Mouse (Mus musculus): ENCODE results near the gene Ctss. TPM values are rescaled to one million over a fixed set of nuclear protein-coding genes. Genes with fewer than 3 reads are reported as not detected.

Ctss gene
- total and polyA plus RNA-seq, 2 experiments from 2014 or later = 9.8 to 26.6 TPM

DNA sequence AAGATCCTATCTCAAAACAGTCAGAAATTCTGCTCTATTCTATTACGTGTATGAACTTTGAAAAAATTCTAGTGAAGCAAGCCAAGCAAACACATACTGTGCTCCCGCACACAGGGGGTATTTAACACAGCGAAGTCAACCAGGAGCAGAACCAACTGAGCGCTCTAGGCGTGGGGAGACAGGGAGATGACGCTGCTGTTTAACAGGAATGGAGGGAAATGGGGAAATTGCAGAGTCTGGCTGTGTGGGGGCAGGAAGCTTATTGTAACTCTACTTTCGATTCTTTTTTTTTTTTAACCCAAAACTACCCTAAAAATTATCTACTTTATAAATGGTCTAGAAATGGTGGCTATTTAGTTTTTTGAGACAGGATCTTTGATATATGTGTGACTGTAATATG lies 7.7 kb upstream of the Ctss start:
- Histone ChIP-seq H3K4me1 (ENCODE audit: insufficient read depth, low read length) (no peaks in the 10 kb centered on the region), H3K4me2 (ENCODE audit: low read depth, low read length) (no peak overlapping the region), H3K4me3 (ENCODE audit: low read length) (no peak overlapping the region), H3K27ac (no peak overlapping the region), H3K27me3 (ENCODE audit: insufficient read depth, low read length) (no peaks in the 10 kb centered on the region), H3K9ac (replicated peaks; ENCODE audit: low read length) (no peak overlapping the region), H3K36me3 (ENCODE audit: insufficient read depth, low read length) (no peaks in the 10 kb centered on the region), H3K9me3 (ENCODE audit: low read length) (no peaks in the 10 kb centered on the region)
- DNase-seq (ENCODE audit: low spot score) (no peak), ATAC-seq (no peak)
- TF ChIP-seq CTCF (IDR thresholded peaks at IDR 0.05; ENCODE audit: low read depth) = no peak
- 76% methylated on average over 7 of the region's 7 CpGs for WGBS

DNA sequence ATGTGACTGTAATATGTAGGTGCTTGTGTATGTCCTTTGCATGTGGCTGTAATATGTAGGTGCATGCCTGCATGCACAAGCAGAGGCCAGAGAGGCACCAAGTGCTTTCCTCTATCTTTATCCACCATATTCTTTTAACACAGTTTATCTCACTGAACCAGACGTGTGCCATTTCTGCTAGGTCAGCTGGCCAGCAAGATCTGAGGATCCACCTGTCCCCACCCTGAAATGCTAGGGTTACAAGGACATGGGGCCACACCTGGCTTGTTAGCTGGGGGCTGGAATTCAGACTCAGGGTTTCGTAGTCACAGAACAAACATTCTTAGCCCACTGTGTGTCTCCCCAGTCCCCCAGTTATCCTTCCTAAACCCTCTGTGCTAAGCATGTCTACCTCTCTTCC lies 7.3 kb upstream of the Ctss start:
- no peaks in the 10 kb centered on the region for H3K4me1 ChIP-seq (ENCODE audit: insufficient read depth, low read length)
- H3K27me3 ChIP-seq (ENCODE audit: insufficient read depth, low read length) = no peaks in the 10 kb centered on the region
- no peak overlapping the region for H3K27ac ChIP-seq
- WGBS = 82% methylated on average over 2 of the region's 2 CpGs
- H3K4me3 ChIP-seq (ENCODE audit: low read length) = no peak overlapping the region
- DNase-seq (ENCODE audit: low spot score) = no peak
- no peak for TF ChIP-seq CTCF (IDR thresholded peaks at IDR 0.05; ENCODE audit: low read depth)
- H3K4me2 ChIP-seq (ENCODE audit: low read depth, low read length) = no peak overlapping the region
- H3K36me3 ChIP-seq (ENCODE audit: insufficient read depth, low read length) = no peaks in the 10 kb centered on the region
- H3K9me3 ChIP-seq (ENCODE audit: low read length) = no peaks in the 10 kb centered on the region
- no peak for ATAC-seq
- no peak overlapping the region for H3K9ac ChIP-seq (replicated peaks; ENCODE audit: low read length)

GRCm38 (mm10) chr3:95520100-95520499 lies 6.5 kb upstream of the Ctss start:
- Histone ChIP-seq H3K27me3 (ENCODE audit: insufficient read depth, low read length) (no peaks in the 10 kb centered on the region), H3K36me3 (ENCODE audit: insufficient read depth, low read length) (no peaks in the 10 kb centered on the region), H3K4me1 (ENCODE audit: insufficient read depth, low read length) (no peaks in the 10 kb centered on the region), H3K9ac (replicated peaks; ENCODE audit: low read length) (no peak overlapping the region), H3K27ac (no peak overlapping the region), H3K9me3 (ENCODE audit: low read length) (no peaks in the 10 kb centered on the region), H3K4me3 (ENCODE audit: low read length) (no peak overlapping the region), H3K4me2 (ENCODE audit: low read depth, low read length) (no peak overlapping the region)
- no peak for DNase-seq (ENCODE audit: low spot score)
- no peak for ATAC-seq
- 89% methylated on average over 3 of the region's 3 CpGs for WGBS
- TF ChIP-seq CTCF (IDR thresholded peaks at IDR 0.05; ENCODE audit: low read depth) = no peak

DNA sequence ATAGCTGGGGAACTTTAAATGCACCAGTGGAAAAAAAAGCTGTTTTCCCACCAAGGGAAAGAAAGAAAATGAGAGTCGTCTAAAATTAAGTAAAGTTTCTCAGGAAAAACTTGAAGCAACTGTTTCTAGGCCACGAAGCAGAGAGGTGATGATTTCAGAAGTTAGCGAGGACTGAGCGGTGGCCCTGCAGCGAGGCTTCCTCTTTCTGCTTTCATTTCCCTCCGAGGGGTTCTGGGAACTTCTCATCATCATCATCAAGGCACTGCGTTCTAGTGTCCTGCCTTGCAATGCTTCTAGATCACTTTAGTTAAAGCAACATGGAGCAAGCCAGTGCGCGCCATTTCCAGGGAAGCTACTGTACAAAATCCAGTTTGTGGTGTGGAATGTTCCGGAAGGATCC lies 5.4 kb upstream of the Ctss start:
- DNase-seq (ENCODE audit: low spot score) (no peak), ATAC-seq (no peak)
- Histone ChIP-seq H3K27me3 (ENCODE audit: insufficient read depth, low read length) (no peaks in the 10 kb centered on the region), H3K4me2 (ENCODE audit: low read depth, low read length) (no peak overlapping the region), H3K36me3 (ENCODE audit: insufficient read depth, low read length) (no peaks in the 10 kb centered on the region), H3K4me1 (ENCODE audit: insufficient read depth, low read length) (no peaks in the 10 kb centered on the region), H3K4me3 (ENCODE audit: low read length) (no peak overlapping the region), H3K27ac (no peak overlapping the region), H3K9ac (replicated peaks; ENCODE audit: low read length) (no peak overlapping the region), H3K9me3 (ENCODE audit: low read length) (no peaks in the 10 kb centered on the region)
- 90% methylated on average over 10 of the region's 10 CpGs for WGBS
- TF ChIP-seq CTCF (IDR thresholded peaks at IDR 0.05; ENCODE audit: low read depth) = no peak

- no peaks in the 10 kb centered on the region for H3K4me1 ChIP-seq (ENCODE audit: insufficient read depth, low read length)
Measured at GRCm38 (mm10) chr3:95523662-95524061, 2.9 kb upstream of the Ctss start.

DNA sequence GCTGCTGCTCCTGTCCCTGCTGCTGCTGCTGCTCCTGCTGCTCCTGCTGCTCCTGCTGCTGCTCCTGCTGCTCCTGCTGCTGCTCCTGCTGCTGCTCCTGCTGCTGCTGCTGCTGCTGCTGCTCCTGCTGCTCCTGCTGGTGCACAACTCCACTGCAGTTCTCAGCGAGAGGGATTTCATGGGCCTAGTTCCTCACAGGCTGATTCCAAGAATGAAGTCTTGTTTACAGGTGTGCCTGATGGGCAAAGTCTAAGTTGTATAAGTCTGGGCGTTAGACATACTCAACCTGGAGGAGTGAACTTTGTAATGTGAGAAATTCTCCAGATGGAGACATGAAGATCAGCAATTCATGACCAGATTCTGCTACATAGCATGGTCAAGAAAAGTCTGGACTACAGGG lies 1.9 kb upstream of the Ctss start:
- DNase-seq (ENCODE audit: low spot score) (no peak), ATAC-seq (no peak)
- no peak overlapping the region for H3K9ac ChIP-seq (replicated peaks; ENCODE audit: low read length)
- TF ChIP-seq CTCF (IDR thresholded peaks at IDR 0.05; ENCODE audit: low read depth) = no peak
- H3K36me3 ChIP-seq (ENCODE audit: insufficient read depth, low read length) = no peaks in the 10 kb centered on the region
- no peak overlapping the region for H3K4me3 ChIP-seq (ENCODE audit: low read length)
- H3K27me3 ChIP-seq (ENCODE audit: insufficient read depth, low read length) = no peaks in the 10 kb centered on the region
- WGBS = 80% methylated on average over 2 of the region's 2 CpGs
- no peaks in the 10 kb centered on the region for H3K9me3 ChIP-seq (ENCODE audit: low read length)
- no peak overlapping the region for H3K4me2 ChIP-seq (ENCODE audit: low read depth, low read length)
- no peaks in the 10 kb centered on the region for H3K4me1 ChIP-seq (ENCODE audit: insufficient read depth, low read length)
- no peak overlapping the region for H3K27ac ChIP-seq

More at GRCm38 (mm10) chr3:95523662-95524061, 2.9 kb upstream of the Ctss start:
- ATAC-seq = no peak
- Histone ChIP-seq H3K4me2 (ENCODE audit: low read depth, low read length) (no peak overlapping the region), H3K9me3 (ENCODE audit: low read length) (no peaks in the 10 kb centered on the region), H3K27me3 (ENCODE audit: insufficient read depth, low read length) (no peaks in the 10 kb centered on the region), H3K36me3 (ENCODE audit: insufficient read depth, low read length) (no peaks in the 10 kb centered on the region), H3K27ac (no peak overlapping the region), H3K4me3 (ENCODE audit: low read length) (no peak overlapping the region), H3K9ac (replicated peaks; ENCODE audit: low read length) (no peak overlapping the region)
- WGBS = 75% methylated on average over 3 of the region's 3 CpGs
- DNase-seq (ENCODE audit: low spot score) = no peak
- no peak for TF ChIP-seq CTCF (IDR thresholded peaks at IDR 0.05; ENCODE audit: low read depth)

DNA sequence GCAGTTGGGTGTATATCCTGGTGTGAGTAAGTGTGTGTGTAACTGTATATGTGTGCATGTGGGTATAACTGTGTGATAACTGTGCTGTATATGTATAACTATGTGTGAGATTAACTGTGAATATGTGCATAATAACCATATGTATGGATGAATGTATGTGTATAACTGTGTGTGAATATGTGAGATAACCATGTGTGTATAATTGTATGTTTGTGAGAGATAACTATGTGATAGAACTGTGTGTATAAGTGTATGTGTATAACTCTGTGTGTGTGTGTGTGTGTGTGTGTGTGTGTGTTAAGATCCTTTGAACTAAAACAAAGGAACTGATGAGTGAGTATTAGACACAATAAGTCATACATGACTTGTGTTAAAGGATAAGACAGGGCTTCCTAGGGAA lies 475 bp upstream of the Ctss start:
- no peak for TF ChIP-seq CTCF (IDR thresholded peaks at IDR 0.05; ENCODE audit: low read depth)
- Histone ChIP-seq H3K9ac (replicated peaks; ENCODE audit: low read length) (no peak overlapping the region), H3K4me1 (ENCODE audit: insufficient read depth, low read length) (no peaks in the 10 kb centered on the region), H3K4me3 (ENCODE audit: low read length) (no peak overlapping the region), H3K4me2 (ENCODE audit: low read depth, low read length) (no peak overlapping the region), H3K27ac (no peak overlapping the region), H3K27me3 (ENCODE audit: insufficient read depth, low read length) (no peaks in the 10 kb centered on the region), H3K36me3 (ENCODE audit: insufficient read depth, low read length) (no peaks in the 10 kb centered on the region), H3K9me3 (ENCODE audit: low read length) (no peaks in the 10 kb centered on the region)
- no peak for DNase-seq (ENCODE audit: low spot score)
- ATAC-seq = no peak

Measured in hindbrain, postnatal 0 days (tissue).